Mouse (Mus musculus): ENCODE data around the gene Dok3. TPM values are rescaled to one million over a fixed set of nuclear protein-coding genes. Genes with fewer than 3 reads are reported as not detected.

Dok3 gene
- polyA plus RNA-seq, 1 experiment from 2014 or later, result 6.1 TPM

DNA sequence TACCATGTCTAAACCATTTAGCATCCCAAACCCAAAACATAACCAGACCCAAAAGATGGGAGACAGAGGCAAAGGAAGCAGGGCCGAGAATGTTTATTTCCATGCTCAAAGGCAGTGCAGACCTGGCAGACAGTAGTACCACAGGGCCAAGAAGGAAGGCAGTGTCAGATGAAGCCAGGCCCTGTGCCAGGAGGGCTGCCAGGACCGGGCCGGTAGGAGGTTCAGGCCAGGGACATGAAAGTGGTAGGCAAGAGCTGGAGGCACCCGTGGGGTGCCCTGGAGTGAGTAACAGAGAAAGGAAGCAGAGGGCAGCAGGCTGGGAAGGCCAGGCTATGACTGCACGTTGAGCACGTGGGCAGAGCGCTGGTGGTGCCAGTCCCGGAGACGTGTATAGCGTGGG lies 22.4 kb downstream of the Dok3 start:
- Histone ChIP-seq H3K36me3 (ENCODE audit: inconsistent target) (no peaks in the 10 kb centered on the region), H3K27ac (no peak overlapping the region), H3K4me3 (ENCODE audit: inconsistent target) (no peak overlapping the region), H3K79me2 (ENCODE audit: inconsistent target) (no peaks in the 10 kb centered on the region)
- WGBS (ENCODE audit: missing documents), result 96% methylated on average over 10 of the region's 10 CpGs

DNA sequence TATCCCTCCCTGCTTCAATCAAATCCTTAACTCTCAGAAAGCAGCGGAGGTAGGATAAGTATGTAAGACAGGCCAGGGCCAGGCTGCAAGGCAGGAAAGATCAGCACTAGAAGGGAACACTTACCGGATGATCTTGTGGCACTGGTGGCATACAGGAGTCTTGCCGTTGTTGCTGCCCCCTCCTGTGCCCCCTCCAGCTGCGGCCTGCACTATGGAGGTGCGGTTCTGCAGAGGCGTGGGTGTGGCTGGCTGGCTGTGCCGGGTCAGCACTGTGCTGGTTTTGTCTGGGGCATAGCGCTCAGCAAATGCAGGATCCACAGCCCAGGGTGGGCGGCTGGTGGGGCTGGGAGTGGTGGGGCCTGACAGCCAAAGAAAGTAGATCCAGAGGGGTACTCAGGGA lies 23.3 kb downstream of the Dok3 start:
- Histone ChIP-seq H3K4me3 (ENCODE audit: inconsistent target) (no peak overlapping the region), H3K27ac (no peak overlapping the region), H3K36me3 (ENCODE audit: inconsistent target) (no peaks in the 10 kb centered on the region), H3K79me2 (ENCODE audit: inconsistent target) (no peaks in the 10 kb centered on the region)
- 96% methylated on average over 9 of the region's 9 CpGs for WGBS (ENCODE audit: missing documents)

DNA sequence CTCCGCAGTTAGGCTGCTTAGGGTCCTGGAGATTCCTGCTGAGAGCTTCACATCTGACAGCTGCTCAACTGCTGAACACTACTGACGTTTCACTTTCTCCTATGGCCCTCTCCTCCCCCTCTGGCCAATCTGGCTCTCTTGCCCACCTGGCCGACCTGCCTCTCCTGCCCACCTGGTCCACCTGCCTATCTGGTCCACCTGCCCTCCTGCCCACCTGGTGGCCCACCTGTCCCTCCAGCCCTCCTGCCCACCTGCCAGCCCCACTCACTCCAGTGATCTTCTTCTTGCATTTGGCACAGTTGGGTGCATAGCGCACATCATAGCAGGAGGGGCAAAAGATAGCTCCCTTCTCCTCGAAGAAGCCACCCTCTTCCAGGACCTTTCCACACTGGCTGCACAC lies 24.7 kb downstream of the Dok3 start:
- no peak overlapping the region for H3K27ac ChIP-seq
- H3K79me2 ChIP-seq (ENCODE audit: inconsistent target), result no peaks in the 10 kb centered on the region
- WGBS (ENCODE audit: missing documents), result 87% methylated on average over 5 of the region's 5 CpGs
- H3K36me3 ChIP-seq (ENCODE audit: inconsistent target), result no peaks in the 10 kb centered on the region
- H3K4me3 ChIP-seq (ENCODE audit: inconsistent target), result no peak overlapping the region

DNA sequence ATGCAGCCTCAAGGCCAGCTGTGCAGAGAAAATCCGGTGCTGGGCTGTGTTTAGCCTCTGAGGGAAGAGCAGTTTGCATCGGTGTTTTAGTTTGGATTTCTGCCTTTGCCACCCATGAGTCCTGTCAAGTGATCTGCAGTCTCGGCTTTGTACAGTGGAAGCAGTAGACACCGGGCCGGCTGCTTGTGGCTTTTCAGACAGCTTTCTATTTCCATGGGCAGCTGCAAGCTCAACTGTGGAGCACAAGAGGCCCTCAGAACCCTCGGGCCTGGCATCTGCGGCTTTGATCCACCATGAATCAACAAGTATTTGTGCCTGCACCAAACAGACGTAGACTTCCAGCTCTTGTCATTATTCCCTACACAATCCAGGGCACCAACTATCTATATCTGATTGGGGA lies 26.7 kb downstream of the Dok3 start:
- Histone ChIP-seq H3K36me3 (ENCODE audit: inconsistent target) (no peaks in the 10 kb centered on the region), H3K79me2 (ENCODE audit: inconsistent target) (no peaks in the 10 kb centered on the region), H3K4me3 (ENCODE audit: inconsistent target) (no peak overlapping the region), H3K27ac (no peak overlapping the region)
- 98% methylated on average over 8 of the region's 8 CpGs for WGBS (ENCODE audit: missing documents)

DNA sequence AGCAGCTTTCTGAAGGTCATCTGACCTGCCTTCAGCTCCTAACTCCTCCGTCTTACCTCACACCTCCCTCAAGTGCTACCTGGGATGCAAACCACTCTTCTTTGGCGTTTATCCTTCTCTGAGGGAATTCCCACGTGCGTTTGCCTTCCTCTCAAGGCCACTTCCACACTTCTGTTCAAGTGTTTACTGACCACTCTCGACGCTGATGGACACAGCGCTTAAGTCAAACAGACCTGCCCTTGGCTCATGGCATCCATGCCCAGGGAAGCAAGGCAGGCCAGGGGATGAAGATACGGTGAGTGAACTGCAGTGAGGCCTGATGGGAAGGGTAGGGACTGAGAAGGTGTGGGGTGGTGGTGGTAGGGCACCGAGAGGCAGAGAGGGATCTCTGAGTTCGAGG lies 28.5 kb downstream of the Dok3 start:
- Histone ChIP-seq H3K4me3 (ENCODE audit: inconsistent target) (no peak overlapping the region), H3K36me3 (ENCODE audit: inconsistent target) (no peaks in the 10 kb centered on the region), H3K27ac (no peak overlapping the region), H3K79me2 (ENCODE audit: inconsistent target) (no peaks in the 10 kb centered on the region)
- WGBS (ENCODE audit: missing documents), result 94% methylated on average over 10 of the region's 10 CpGs

DNA sequence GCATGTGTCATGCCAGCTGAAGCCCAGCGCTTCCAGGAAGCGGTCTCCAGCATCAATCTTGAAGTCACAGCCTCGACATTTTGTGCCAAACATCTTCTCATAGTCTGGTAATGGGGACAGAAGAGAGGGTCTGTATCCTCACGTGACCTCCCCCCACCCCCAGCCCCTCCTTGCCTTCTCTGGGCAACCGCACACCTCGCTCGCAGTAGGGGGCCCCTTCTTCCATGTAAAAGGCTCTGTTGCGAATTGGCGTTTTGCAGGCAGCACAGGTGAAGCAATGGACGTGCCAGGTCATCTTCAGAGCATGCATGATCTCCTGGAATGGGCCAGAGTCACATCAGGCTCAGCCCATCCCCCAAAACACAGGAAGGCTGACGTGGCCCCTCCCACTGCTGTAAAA lies 30.2 kb downstream of the Dok3 start:
- WGBS (ENCODE audit: missing documents), result 90% methylated on average over 11 of the region's 11 CpGs
- no peak overlapping the region for H3K27ac ChIP-seq
- H3K4me3 ChIP-seq (ENCODE audit: inconsistent target), result no peak overlapping the region
- no peaks in the 10 kb centered on the region for H3K36me3 ChIP-seq (ENCODE audit: inconsistent target)
- H3K79me2 ChIP-seq (ENCODE audit: inconsistent target), result no peaks in the 10 kb centered on the region

DNA sequence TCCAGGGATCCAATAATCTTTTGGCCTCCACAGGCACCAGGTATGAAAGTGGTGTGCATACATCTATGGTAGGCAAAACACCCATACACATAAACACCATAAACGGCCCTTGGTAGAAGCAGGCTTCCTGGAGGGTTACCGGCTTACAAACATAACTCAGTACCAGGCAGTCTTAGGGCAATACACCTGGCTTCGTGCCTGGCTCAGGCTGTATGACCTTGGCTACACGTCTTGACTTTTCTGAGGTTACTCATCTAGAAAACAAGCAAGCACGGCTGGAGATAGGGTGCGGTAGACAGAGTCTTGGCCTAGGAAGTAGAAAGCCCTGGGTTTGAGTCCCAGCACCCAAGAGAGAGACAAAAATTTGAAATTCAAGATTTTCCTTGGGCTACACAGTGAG lies 32.4 kb downstream of the Dok3 start:
- WGBS (ENCODE audit: missing documents), result 97% methylated on average over 6 of the region's 6 CpGs
- Histone ChIP-seq H3K27ac (no peak overlapping the region), H3K79me2 (ENCODE audit: inconsistent target) (no peaks in the 10 kb centered on the region), H3K36me3 (ENCODE audit: inconsistent target) (no peaks in the 10 kb centered on the region), H3K4me3 (ENCODE audit: inconsistent target) (no peak overlapping the region)

DNA sequence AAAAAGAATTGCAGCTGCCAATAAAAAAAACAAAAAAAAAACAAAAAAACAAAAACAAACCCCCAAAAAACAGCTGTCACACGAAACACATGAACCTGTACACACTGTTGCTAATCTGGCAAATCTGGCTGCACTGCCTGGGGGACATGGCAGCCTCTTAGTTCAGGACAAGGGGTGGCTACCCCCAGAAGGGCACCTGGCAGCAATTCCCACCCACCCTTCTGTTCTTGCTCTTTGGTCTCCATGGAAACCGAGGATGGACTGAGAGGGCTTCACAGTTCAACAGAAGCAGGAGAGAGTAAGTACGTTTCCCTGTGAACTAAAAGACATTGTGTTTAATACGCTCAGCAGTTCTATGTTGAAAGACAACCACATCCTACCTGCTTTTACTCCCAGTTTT lies 33.4 kb downstream of the Dok3 start:
- H3K79me2 ChIP-seq (ENCODE audit: inconsistent target), result no peaks in the 10 kb centered on the region
- no peak overlapping the region for H3K27ac ChIP-seq
- 100% methylated on average over 4 of the region's 4 CpGs for WGBS (ENCODE audit: missing documents)
- H3K4me3 ChIP-seq (ENCODE audit: inconsistent target), result no peak overlapping the region
- H3K36me3 ChIP-seq (ENCODE audit: inconsistent target), result no peaks in the 10 kb centered on the region

DNA sequence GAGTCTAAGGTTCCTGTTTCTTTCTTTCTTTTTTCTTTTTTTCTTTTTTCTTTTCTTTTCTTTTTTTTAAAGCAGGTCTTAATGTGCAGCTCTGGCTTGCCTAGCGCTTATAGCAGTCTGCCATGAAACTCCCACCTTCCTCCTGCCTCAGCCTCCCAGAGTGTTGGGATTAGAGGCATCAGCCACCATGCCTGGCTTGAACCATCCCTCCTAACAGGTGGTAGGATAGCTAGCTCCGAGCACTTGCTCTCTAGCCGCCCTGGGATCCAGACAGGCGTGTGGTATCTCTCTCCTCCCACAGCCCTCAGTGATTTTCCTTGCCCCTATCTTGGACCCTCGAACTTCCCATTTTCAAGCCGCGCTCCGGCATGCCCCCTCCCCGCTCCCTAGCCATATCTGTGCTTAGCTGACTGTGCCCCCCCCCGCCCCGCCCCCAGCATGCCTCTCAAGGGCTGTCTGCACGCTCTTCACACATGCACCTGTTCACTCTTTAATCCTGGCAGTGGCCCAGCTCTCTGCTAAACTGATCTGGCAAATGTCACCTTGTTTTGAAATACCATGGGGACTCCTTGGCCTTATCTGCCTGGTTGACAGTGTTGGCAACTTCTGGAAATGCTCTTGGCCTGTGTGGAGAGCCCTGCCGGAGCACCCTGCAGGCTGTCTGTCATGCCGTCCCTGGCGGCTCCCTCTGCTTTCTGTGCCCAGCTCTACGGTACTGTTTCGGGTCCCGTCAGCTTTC lies 34.0 kb downstream of the Dok3 start:
- Histone ChIP-seq H3K79me2 (ENCODE audit: inconsistent target) (no peaks in the 10 kb centered on the region), H3K36me3 (ENCODE audit: inconsistent target) (no peaks in the 10 kb centered on the region), H3K27ac (no peak overlapping the region), H3K4me3 (ENCODE audit: inconsistent target) (no peak overlapping the region)
- WGBS (ENCODE audit: missing documents), result 33% methylated on average over 17 of the region's 18 CpGs

DNA sequence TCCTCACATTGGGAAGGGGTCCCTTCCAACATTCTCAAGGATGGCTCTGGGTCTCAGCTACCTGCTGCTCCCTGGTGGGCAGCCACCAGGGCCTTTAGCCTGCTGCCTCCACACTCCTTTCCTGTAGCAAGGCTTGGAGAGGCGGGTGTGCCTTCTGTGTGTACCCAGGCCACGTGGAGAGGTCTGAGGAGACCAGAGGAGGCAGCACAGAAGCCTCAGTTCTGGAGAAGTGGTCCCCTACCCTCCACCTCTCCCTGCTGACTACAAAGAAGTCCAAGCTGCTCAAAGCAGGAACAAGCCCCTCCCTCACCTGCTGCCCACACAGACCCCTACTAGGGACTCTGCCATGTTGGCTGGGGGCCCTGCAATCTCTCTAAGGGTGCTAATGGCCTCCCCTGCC lies 34.8 kb downstream of the Dok3 start:
- Histone ChIP-seq H3K27ac (no peak overlapping the region), H3K79me2 (ENCODE audit: inconsistent target) (no peaks in the 10 kb centered on the region), H3K4me3 (ENCODE audit: inconsistent target) (no peak overlapping the region), H3K36me3 (ENCODE audit: inconsistent target) (no peaks in the 10 kb centered on the region)
- 65% methylated on average over 2 of the region's 2 CpGs for WGBS (ENCODE audit: missing documents)

DNA sequence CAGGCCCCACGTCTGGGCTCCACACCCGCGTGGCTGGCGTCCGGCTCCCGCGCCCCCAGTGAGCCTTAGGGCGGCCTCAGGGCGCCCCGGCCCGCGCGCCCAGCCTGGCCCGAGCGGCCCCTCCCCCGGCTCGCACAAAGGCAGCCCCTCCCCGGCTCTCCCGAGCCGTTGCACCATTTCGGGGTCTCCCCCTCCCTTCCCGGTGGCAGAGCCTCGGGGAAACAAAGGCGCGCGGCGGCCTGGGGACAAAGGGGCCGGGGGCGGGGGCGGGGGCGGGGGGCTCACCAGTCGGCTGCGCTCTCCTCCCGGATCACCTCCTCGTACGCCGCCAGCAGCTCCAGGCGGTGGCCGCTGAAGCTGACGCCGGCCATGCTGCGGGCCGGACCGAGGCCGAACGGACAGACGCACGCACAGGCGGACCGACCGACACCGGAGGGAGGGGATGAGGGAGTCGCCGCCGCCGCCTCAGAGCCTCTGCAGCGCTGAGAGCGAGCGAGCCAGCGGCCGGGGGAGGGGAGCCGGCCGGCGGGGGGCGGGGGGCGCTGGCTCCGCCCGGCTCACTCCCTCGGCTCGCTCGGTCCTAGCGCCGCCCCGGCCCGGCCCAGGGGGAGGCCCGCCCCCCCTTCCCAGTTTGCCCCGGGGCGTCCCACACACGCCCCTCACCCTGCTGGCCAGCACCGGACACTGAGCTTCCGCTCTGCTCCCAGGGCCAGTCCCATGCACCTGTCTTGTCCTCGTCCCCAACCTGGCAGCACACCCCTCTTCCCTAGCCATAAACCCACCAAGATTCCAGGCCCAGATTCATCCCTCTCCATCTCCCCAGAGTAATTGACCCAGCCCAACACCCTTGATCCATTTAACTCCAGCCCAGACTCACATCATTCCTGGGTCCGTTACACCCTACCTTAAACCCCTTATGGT lies 41.3 kb downstream of the Dok3 start, which contains the start of gene Dbn1:
Dbn1 (minus strand) TSS at position 534 of the 921 bp plus-strand sequence.
- H3K79me2 ChIP-seq (ENCODE audit: inconsistent target), result no peaks in the 10 kb centered on the region
- no peak within 1 kb of the TSS for H3K27ac ChIP-seq
- H3K36me3 ChIP-seq (ENCODE audit: inconsistent target), result no peaks in the 10 kb centered on the region
- H3K4me3 ChIP-seq (ENCODE audit: inconsistent target), result no peak within 1 kb of the TSS
- 4% methylated on average over 65 of the region's 83 CpGs for WGBS (ENCODE audit: missing documents)

DNA sequence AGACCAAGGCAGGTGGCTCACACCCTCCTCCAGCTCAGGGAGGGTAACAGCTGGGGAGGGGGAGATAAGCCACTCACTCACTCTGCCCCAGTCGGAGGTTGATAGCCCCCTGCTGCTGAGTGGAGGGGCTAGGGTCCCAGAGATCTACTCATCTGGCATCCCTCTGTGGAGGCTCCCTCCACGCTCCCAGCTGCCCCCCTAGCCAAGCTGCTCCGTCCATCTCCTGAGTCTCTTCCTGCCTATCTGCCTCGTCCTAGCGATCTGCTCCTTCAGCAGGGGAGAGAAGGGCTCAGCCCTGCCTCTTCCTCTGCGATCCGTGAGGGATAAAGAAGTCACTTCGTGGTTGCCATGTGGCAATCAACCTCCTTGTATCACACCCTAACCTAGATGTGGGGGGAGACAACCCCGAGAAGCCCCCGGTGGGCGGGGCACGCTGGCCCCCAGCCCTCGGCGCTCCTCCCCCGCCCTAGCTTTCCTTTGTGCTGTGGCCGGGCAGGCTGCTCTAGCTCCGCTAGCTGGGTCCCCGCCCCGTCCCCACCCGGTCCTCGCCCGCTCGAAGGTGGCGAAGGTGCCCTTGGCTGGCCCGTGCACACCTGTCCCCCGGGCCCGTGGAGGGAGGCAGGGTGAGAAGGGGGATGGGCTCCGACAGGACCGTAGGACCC lies 42.0 kb downstream of the Dok3 start:
- 4% methylated on average over 29 of the region's 29 CpGs for WGBS (ENCODE audit: missing documents)
- no peak overlapping the region for H3K27ac ChIP-seq
- H3K36me3 ChIP-seq (ENCODE audit: inconsistent target), result no peaks in the 10 kb centered on the region
- H3K79me2 ChIP-seq (ENCODE audit: inconsistent target), result no peaks in the 10 kb centered on the region
- no peak overlapping the region for H3K4me3 ChIP-seq (ENCODE audit: inconsistent target)

DNA sequence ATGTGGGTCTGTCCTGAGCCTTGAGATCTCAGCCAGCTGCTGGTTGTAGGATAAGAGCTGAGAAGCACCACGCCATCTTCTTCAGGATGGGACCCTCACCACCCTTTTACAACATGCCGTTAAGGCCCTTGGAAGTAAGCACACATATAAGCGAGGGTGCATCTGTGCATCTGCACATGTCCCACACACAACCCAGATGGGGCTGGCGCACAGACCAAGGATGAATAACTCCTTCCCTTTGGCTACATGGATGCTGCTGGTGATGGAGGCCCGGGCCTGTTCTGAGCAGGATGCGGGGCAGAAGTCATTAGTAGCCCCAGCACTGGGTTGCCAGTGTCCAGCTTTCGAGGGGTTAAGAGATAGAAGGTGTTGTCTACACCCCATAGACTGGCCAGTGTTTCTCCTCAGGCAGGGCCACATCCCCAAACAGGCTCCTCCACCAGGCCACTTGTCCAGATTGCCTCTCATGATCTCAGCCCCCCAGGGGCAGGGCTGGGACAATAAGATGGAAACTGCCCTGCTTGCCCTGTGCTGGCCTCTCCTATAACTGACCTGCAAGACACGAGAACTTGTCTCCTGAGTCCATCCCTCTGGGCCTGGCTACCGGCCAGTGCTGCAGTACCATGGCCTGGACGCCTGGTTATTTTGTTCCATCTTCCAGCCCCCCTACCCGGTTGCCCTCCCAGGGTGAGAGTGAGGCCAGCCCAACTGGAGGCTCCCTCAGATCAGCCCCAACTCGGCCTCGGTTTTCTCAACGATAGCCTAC lies 42.9 kb downstream of the Dok3 start:
- 85% methylated on average over 14 of the region's 14 CpGs for WGBS (ENCODE audit: missing documents)
- no peaks in the 10 kb centered on the region for H3K36me3 ChIP-seq (ENCODE audit: inconsistent target)
- no peak overlapping the region for H3K27ac ChIP-seq
- H3K79me2 ChIP-seq (ENCODE audit: inconsistent target), result no peaks in the 10 kb centered on the region
- H3K4me3 ChIP-seq (ENCODE audit: inconsistent target), result no peak overlapping the region

DNA sequence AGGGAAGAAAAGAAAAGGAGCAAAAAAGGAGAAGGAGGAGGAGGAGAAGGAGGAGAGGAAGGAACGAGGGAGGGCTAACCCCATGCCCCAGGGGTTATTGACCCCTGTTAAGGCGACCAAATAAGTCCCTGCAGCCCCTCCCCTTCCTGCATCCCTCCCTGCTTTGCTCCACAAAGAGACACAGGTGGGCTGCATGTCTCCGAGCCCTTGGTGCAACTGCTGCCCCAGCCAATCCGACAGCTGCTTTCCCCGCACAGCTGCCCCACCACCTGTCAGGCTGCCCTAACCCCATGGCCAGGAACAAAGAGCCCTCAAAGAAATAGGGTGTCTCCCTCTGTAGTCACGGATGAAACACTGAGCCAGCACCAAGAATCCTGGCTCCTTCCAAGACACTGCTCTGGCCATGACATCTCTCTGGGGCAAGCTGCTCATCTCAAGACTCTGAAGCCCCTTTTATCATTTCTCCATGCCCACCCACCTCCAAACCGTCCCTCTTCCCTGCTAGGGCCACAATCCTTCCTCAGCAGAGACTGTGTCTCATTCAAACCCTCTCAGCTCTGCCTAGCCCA lies 44.5 kb downstream of the Dok3 start:
- Histone ChIP-seq H3K27ac (no peak overlapping the region), H3K4me3 (ENCODE audit: inconsistent target) (no peak overlapping the region), H3K36me3 (ENCODE audit: inconsistent target) (no peaks in the 10 kb centered on the region), H3K79me2 (ENCODE audit: inconsistent target) (no peaks in the 10 kb centered on the region)
- 60% methylated on average over 7 of the region's 7 CpGs for WGBS (ENCODE audit: missing documents)

Data from macrophage (primary cell).